Mouse (Mus musculus) lung, postnatal 10 days (tissue): ENCODE measurements at regions not wholly inside any gene's neighbourhood (a gene's known extent, or its start where the extent isn't known, plus 50 kb on each side); places are given as distances from the start of the nearest gene placed in this dataset.
"Not testable (repeated sequence)": the region's sequence is repeated elsewhere in the genome, so short reads cannot be mapped to it uniquely, and the experiment has no call there.

Experiments
- DNase-seq: peaks from one replicate; pipeline ENCODE4 v3.0.0; 2021

DNA sequence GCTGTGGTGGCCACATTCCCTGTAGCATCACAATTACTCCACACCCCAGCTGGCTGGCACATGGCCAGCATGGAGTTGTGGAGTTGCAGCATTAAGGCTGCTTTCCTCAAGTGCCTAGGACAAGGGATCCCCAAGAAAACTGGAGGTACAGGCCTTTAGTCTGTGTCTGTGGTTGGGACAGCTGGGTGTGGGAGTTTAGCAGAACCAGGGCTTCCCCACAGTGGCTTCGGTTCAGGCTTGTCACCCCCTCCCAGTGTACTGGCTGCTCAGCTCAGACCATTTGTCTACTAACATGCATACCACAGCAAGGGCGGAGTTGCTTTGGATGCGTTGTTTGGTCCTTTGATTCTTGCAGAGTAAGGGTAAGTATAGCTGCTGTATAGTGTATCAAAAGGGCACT lies 79.1 kb upstream of the Neurl1b start:
- no peak for DNase-seq

DNA sequence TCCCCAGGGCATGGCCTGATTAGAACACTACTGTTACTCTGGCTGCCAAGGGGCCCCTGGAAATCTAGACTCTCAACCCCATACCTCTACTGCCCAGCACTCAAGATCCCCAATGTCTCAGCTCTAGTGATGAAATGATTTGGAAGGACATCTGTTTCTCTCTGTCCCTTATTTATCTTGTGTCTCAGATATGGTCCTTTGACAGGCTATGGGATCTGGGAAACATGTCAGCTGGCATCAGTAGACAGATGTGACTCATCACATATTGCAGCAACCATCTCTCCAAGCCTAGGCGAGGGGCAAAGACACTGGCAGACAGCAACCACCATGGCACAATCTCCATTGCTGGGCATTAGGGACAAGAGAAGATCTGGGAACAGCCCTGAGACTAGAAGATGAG lies 78.6 kb upstream of the Neurl1b start:
- DNase-seq, result no peak

DNA sequence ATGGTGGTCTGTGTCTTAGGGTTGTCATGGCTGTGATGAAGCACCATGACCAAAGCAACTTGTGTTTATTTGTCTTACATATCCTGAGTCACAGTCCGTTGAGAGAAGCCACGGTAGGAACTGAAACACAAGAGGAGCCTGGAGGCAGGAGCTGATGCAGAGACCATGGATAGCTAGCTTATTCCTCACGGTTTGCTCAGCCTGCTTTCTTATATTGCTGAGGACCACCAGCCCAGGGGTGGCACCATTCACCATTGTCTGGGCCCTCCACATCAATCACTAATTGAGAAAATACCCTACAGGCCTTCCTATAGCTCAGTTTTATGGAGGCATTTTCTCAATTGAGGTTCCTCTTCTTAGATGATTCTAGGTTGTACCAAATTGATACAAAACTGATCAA lies 77.5 kb upstream of the Neurl1b start:
- no peak for DNase-seq

DNA sequence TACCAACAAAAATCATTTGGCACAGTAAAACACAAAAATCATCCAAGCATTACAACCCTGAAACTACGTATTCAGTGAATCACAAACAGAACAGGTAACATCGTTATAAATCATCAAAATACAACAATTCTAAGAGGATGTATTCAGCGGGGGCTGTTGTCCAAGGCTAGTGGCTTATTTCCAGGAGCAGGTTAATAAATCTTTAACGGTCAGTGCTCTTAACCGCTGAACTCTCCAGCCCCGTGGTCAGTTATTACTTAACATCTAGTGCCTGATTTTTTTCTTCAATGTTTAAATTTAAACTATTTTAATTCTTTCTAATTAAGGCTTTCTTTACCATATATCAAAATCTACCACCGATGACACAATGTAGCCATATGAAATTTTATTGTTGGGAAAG lies 69.2 kb upstream of the Neurl1b start:
- not testable (repeated sequence) for DNase-seq

DNA sequence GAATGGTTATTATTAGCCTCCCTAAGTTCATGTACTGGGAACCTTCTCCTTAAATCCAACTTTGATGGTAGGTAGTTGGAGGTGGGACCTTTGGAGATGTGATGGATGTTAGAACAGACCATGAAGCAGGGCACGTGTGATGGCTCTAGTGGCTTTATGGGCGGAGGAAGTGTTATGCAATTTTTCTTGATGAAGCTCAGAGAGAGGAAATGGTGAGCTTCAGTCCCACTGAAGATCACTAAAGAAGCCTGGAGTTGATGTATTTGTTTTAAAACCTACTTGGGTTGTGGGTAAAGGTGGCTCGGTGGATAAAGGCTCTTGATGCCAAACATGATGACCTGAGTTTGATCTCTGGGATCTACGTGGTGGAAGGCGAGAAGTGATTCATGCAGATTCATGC lies 66.5 kb upstream of the Neurl1b start:
- DNase-seq, result no peak

DNA sequence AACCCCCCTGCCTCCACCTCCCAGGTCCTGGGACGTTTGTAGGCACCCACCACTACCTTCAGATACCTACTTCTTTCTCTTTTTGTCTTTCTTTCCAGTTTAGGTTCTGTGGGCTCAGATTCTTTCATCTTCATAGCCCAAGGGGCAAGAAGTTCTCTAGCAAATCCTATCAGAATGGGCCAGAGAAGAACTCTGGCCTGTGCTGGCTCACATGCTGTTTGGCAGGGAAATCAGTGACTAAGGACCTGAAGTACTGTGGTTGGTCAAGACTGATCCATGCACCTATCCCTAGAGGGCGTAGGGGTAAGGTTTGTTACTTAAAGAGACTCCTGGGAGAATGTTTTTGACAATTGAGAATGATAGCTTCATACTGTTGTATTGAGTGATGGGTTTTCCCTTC lies 64.9 kb upstream of the Neurl1b start:
- no peak for DNase-seq

DNA sequence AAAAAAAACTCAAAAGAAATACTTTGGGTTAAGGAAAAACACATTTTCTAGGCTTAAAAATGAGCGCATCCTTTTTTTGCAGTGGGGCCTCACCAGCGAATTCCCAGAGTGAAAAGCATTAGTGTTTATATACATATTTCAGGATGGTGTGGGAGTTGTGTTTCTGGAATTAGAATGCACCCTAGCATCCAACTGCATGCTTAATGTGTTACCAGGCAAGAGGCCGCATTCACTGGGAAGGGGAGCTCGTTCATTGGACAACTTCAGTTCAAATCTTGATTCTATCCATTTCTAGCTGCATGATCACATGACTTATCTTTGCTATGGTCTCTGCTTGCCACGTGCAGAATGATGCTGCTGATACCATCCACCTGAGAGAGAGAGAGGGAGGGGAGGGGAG lies 64.4 kb upstream of the Neurl1b start:
- DNase-seq, result no peak

DNA sequence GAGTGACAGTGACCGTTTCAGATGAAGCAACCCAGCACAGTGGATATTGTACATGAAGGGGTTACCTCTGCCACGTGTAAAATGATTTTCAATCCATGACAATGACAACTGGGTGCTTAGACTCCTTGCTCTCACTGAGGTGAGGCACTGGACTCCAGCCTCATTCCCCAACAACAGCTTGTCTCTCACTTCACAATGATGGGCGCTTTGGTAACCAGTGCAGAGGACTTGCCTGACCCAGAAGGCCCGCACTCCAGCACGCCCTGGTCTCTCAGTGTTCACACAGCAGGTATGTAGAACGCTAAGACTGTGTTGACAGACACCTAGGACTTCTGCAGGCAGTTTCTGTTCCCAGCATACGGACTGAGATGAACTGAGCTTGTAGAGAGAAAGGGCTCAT lies 62.6 kb upstream of the Neurl1b start:
- DNase-seq, result no peak

DNA sequence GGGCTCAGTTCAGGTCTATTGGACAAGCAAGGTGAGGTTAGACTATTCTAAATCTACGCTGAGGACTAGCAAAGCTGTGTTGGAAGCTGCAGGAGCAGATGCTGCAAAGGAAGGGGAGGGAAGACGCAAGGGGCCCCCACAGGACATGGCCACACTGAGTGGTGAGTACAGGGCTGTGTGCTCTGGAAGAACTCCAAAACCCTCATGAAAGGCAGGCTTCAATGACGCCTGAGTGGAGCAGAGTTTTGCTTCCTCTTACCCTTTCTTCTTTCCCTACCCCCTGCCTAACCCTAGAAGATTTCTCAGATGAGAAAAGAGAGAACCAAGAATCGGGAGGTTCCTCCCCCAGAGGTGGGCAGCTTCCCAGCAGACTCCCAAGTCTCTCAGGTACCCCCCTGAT lies 61.9 kb upstream of the Neurl1b start:
- no peak for DNase-seq

DNA sequence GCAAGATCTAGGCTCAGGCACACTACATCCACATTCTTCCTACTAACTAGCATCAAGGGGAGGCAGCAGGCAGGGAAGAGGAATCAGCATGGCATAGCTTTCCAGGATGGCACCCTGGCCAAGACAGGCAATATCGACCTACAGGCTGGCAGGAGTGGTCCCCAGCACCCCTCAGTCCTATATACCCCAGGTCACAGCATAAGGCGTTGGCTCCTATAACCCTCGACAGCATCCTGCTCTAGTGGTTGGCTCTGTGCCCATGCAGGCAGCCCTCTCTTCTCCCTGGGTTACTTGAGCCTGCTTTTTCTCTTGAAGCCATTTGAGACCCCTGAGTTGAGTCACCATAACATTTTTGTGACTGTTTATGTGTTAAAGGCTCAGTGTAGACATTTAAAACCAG lies 60.2 kb upstream of the Neurl1b start:
- DNase-seq, result no peak

DNA sequence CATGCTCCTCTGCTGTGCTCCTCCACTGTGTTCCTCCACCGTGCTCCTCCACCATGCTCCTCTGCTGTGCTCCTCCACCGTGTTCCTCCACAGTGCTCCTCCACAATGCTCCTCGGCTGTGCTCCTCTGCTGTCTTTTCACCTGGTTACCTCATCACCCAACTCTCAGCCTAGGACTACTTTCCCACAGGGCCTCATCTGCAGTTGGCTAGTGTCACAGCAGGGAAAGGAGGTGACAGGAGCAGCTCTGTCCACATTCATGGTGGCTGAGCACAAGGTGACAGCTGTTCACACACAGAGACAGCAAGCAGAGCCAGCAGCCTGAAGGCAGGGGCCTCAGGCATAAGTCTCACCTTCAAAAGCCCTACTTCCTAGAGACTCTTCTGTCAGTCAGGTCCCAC lies 59.3 kb upstream of the Neurl1b start:
- DNase-seq, result no peak

DNA sequence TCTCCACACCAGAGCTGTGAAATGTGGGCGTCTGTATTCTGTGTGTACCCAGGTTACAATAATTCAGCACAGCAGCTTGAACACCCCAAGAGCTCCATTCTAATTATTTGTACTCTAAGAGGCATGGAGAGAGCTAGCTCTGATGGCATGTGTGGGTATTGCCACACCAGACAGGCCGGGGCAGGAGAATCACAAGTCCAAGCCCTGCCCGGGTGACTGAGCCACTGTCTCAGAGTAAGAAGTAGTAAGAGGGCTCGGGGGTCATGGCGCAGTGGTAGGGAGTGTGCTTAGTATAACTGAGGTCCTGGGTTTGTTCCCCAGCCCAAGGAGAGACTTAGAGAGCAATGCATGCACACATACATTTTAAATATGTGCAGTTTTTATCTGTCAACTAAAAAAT lies 57.7 kb upstream of the Neurl1b start:
- no peak for DNase-seq

DNA sequence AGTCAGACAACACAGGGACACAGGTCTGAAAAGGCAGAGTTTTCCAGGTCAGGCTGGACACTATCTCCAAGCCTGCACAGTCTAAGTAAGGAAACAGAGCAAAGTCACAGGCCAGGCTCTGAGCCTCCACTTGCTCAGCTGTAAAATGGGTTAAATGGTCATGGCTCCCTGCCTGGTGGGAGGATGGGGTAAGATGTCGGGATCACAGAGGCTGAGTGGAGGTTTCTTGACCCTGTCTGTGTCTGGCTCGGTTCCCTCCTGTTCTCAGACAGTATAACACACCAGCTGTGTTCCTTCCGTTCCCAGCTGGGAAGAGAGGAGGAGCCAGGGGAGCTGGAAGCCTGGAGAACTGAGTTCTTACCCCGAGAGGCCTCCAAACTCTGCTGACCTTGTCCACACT lies 56.8 kb upstream of the Neurl1b start:
- DNase-seq, result peak; percentile 83

DNA sequence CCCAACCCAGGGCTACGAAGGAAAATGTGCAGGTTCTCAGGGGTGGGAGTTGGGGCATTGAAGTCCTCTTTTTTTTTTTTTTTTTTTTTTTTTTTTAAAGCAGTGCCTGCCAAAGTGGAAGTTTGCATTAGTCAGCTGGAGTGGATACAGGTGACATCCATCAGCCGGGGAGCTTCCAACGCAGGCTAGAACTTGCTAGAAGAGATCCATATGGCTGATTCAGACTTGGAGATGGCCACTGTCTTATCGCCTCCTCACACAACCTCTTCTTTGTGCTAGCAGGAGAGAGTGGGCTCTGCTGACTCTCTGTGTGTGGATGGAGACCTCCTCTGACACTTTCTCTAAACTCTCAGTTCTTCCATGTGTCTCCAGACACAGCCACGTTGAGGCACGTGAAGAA lies 53.9 kb upstream of the Neurl1b start:
- DNase-seq, result no peak

DNA sequence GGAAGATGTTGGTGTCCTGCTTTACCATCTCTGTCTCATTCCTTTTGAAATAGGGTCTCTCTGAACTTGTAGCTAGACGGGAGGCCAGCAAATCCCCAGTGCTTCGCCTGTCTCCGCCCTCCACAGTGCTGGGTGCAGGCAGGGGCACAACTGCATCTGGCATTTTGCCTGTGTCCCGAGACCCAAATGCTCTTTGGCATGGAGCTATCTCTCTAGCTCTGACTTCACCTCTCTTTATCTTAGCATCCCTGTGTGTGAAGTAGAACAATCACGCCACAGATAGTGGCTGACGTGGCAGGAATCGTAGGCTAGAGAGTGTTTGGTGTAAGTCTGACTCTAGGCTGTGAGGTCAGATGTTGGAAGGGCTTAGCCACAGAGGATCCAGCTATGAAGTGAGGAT lies 53.2 kb upstream of the Neurl1b start:
- DNase-seq, result no peak

DNA sequence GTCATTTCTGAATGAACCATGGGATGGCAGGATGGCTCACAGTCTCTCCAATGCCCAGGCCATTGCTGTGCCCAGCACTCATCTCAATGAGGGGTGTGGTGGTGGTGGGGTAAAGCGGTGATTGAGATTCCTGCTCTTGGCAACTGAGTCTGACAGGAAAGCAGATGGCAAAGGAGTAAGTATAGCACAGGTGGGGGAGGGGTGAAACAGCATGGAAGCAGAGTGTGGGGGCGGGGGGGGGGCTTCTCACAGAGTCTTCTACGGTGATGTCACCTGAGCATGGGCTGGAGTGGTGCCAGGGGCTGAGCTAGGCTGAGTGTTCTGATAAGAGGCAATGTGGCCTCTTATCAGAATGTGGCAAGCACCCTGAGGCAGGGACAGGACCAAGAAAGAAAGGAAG lies 52.6 kb upstream of the Neurl1b start:
- DNase-seq, result peak; percentile 47

DNA sequence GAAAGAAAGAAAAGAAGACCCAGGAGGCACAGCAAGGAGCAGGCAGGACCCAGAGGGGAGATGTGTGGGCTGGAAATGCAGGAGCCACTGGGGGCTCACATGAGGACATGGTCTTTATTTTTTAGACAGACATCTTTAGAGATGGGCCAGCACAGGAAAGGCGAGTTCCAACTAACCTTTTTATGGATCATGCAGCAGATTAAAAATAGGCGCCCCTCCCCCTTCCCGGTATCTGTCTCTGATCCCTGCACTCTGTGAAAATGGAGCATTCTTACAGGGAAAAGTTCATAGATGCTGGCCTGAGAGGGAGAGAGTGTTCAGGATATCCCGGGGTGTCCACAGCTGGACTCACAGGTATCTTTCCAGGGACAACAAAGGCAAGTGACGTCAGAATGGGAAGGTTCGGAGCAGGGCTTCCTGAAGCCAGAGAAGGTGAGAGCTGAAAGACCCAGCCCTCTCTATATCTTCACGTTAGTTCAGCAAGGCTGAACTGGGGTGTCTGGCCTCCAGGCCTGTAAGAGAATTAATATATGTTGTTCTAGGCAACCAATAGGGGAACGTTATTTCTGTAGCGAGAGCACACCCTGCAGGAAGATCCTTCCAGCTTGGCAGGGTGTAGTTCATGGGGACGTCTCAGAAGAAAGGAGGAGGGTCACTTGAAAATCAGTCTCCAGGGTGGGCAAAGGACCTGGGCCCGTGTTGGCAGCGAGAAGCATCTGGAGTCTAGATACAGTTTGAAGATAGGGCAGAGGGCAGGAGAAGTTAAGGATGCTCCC lies 51.9 kb upstream of the Neurl1b start:
- DNase-seq, result no peak

DNA sequence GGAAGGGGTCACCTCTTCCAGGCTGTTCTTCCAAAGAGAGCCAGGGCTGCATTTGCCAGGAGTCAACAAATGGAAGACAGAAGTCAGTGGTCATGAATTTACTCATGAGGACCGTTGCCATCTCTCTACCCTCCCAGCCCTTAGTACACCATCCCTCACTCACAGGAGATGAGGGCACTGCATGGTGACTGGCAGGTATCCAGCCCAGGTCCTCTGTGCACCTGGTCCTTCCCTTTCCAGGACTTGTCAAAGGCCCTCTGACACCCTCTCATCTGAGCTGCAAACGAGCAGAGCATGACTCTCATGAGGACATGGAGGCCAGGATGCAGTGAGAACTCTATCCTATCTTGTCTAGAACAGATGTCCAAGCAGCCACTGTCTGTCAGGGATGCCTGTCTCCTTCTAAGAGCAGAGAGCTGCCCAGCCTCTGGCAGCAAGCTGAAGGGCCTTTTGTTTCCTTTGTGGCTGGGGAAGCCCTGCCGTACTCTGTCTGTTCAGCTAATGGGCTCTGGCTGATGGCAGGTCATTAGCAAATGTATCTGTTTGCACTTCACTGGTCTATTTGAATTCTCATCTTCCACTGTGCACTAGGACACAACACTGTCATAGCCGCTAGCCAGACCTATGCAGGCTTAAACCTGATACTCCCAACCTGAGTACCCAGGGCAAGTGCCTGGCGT lies 50.6 kb upstream of the Neurl1b start:
- DNase-seq, result no peak
